Mouse (Mus musculus) mouse embryonic stem cell (cell line): Measurements from ENCODE around the gene Sav1.

Experiments
- in situ Hi-C, 2 experiments: fragments of 300-500 bp; cut with MboI; formaldehyde crosslinking; loops; 1 replicate in 1 of 2; 3 replicates in 1 of 2; pipeline ENCODE4 v1.14.3; 2019 to 2020; ENCODE audit warnings: low sequenced_read_pairs in 2 of 2, low pct_unique_long_range_greater_than_20kb in 1 of 2, mixed read lengths in 1 of 2; ENCODE audit not compliant: unreplicated experiment in 1 of 2

Sav1 gene

GRCm38 (mm10) chr12:69966071-69966470, 20.7 kb downstream of the Sav1 start:
- in situ Hi-C loops = no loop called here

GRCm38 (mm10) chr12:69965644-69966043, 21.2 kb downstream of the Sav1 start:
- in situ Hi-C loops = no loop called here

- in situ Hi-C loops = no loop called here
Measured at GRCm38 (mm10) chr12:69963141-69963540, 23.7 kb downstream of the Sav1 start.

GRCm38 (mm10) chr12:69962468-69962867, 24.3 kb downstream of the Sav1 start:
- in situ Hi-C loops = no loop called here

GRCm38 (mm10) chr12:69957378-69957777, 29.4 kb downstream of the Sav1 start:
- in situ Hi-C loops = no loop called here

- in situ Hi-C loops = no loop called here
Measured at GRCm38 (mm10) chr12:69947502-69947901, 39.3 kb downstream of the Sav1 start.

GRCm38 (mm10) chr12:69945861-69946260, 40.9 kb downstream of the Sav1 start:
- in situ Hi-C loops = no loop called here

- in situ Hi-C loops = no loop called here
Measured at GRCm38 (mm10) chr12:69941655-69942329, 45.0 kb downstream of the Sav1 start.

- in situ Hi-C loops = no loop called here
Measured at GRCm38 (mm10) chr12:69939291-69939690, 47.5 kb downstream of the Sav1 start.

- in situ Hi-C loops = no loop called here
Measured at GRCm38 (mm10) chr12:69937731-69938130, 49.1 kb downstream of the Sav1 start.

GRCm38 (mm10) chr12:69926716-69927115, 60.1 kb downstream of the Sav1 start:
- in situ Hi-C loops = no loop called here

- in situ Hi-C loops = no loop called here
Measured at GRCm38 (mm10) chr12:69924012-69924411, 62.8 kb downstream of the Sav1 start.

GRCm38 (mm10) chr12:69923603-69924002, 63.2 kb downstream of the Sav1 start:
- in situ Hi-C loops = no loop called here

- in situ Hi-C loops = no loop called here
Measured at GRCm38 (mm10) chr12:69923128-69923527, 63.7 kb downstream of the Sav1 start.

GRCm38 (mm10) chr12:69922099-69922498, 64.7 kb downstream of the Sav1 start:
- in situ Hi-C loops = no loop called here

- in situ Hi-C loops = no loop called here
Measured at GRCm38 (mm10) chr12:69917870-69918269, 68.9 kb downstream of the Sav1 start.
